Mouse (Mus musculus): ENCODE measurements around the gene Skida1. TPM values are rescaled to one million over a fixed set of nuclear protein-coding genes. Genes with fewer than 3 reads are reported as not detected.

Skida1 gene
- polyA plus RNA-seq, 1 experiment from 2014 or later = 5.4 TPM

- no peak overlapping the region for H3K9ac ChIP-seq
- H3K4me1 ChIP-seq (replicated peaks; ENCODE audit: control insufficient read depth, insufficient read depth, low read length) = no peaks in the 10 kb centered on the region
- WGBS = 92% methylated on average over 6 of the region's 6 CpGs
- no peak overlapping the region for H3K4me2 ChIP-seq (replicated peaks)
- H3K27me3 ChIP-seq (ENCODE audit: control insufficient read depth, insufficient read depth, low read length) = no peaks in the 10 kb centered on the region
- ATAC-seq (ENCODE audit: low FRiP score) (no peak), DNase-seq (ENCODE audit: low spot score) (no peak)
- no peak overlapping the region for H3K4me3 ChIP-seq (replicated peaks; ENCODE audit: low read length)
- no peaks in the 10 kb centered on the region for H3K9me3 ChIP-seq (ENCODE audit: control insufficient read depth, low read length)
- no peak overlapping the region for H3K27ac ChIP-seq
- H3K36me3 ChIP-seq (replicated peaks; ENCODE audit: control insufficient read depth, insufficient read depth) = no peaks in the 10 kb centered on the region
Observed at GRCm38 (mm10) chr2:18011226-18011625, 37.6 kb downstream of the Skida1 start.

- DNase-seq (ENCODE audit: low spot score) (no peak), ATAC-seq (ENCODE audit: low FRiP score) (no peak)
- Histone ChIP-seq H3K4me2 (replicated peaks) (no peak overlapping the region), H3K9ac (no peak overlapping the region), H3K4me1 (replicated peaks; ENCODE audit: control insufficient read depth, insufficient read depth, low read length) (no peaks in the 10 kb centered on the region), H3K36me3 (replicated peaks; ENCODE audit: control insufficient read depth, insufficient read depth) (no peaks in the 10 kb centered on the region), H3K4me3 (replicated peaks; ENCODE audit: low read length) (no peak overlapping the region), H3K27ac (no peak overlapping the region), H3K27me3 (ENCODE audit: control insufficient read depth, insufficient read depth, low read length) (no peaks in the 10 kb centered on the region), H3K9me3 (ENCODE audit: control insufficient read depth, low read length) (no peaks in the 10 kb centered on the region)
- WGBS = 36% methylated on average over 8 of the region's 8 CpGs
Observed at GRCm38 (mm10) chr2:18005137-18005536, 43.7 kb downstream of the Skida1 start.

GRCm38 (mm10) chr2:18004286-18004685 is 44.6 kb downstream of the Skida1 start:
- Histone ChIP-seq H3K27ac (no peak overlapping the region), H3K9ac (no peak overlapping the region)

GRCm38 (mm10) chr2:18002306-18002705 is 46.5 kb downstream of the Skida1 start:
- Histone ChIP-seq H3K9me3 (ENCODE audit: control insufficient read depth, low read length) (no peaks in the 10 kb centered on the region), H3K27me3 (ENCODE audit: control insufficient read depth, insufficient read depth, low read length) (no peaks in the 10 kb centered on the region), H3K27ac (no peak overlapping the region), H3K4me2 (replicated peaks) (no peak overlapping the region), H3K36me3 (replicated peaks; ENCODE audit: control insufficient read depth, insufficient read depth) (no peaks in the 10 kb centered on the region), H3K4me1 (replicated peaks; ENCODE audit: control insufficient read depth, insufficient read depth, low read length) (no peaks in the 10 kb centered on the region), H3K9ac (no peak overlapping the region), H3K4me3 (replicated peaks; ENCODE audit: low read length) (no peak overlapping the region)
- 95% methylated on average over 3 of the region's 3 CpGs for WGBS
- no peak for DNase-seq (ENCODE audit: low spot score)
- ATAC-seq (ENCODE audit: low FRiP score) = no peak

More at GRCm38 (mm10) chr2:18004286-18004685, 44.6 kb downstream of the Skida1 start:
- Histone ChIP-seq H3K9me3 (ENCODE audit: control insufficient read depth, low read length) (no peaks in the 10 kb centered on the region), H3K4me1 (replicated peaks; ENCODE audit: control insufficient read depth, insufficient read depth, low read length) (no peaks in the 10 kb centered on the region), H3K4me2 (replicated peaks) (no peak overlapping the region), H3K27me3 (ENCODE audit: control insufficient read depth, insufficient read depth, low read length) (no peaks in the 10 kb centered on the region), H3K36me3 (replicated peaks; ENCODE audit: control insufficient read depth, insufficient read depth) (no peaks in the 10 kb centered on the region), H3K4me3 (replicated peaks; ENCODE audit: low read length) (no peak overlapping the region)
- ATAC-seq (ENCODE audit: low FRiP score) (no peak), DNase-seq (ENCODE audit: low spot score) (no peak)
- 93% methylated on average over 4 of the region's 4 CpGs for WGBS

- H3K9ac ChIP-seq = no peak within 1 kb of the TSS
- no peak for ATAC-seq (ENCODE audit: low FRiP score)
- no peak for DNase-seq (ENCODE audit: low spot score)
- no peak within 1 kb of the TSS for H3K4me2 ChIP-seq (replicated peaks)
- no peaks in the 10 kb centered on the region for H3K36me3 ChIP-seq (replicated peaks; ENCODE audit: control insufficient read depth, insufficient read depth)
- H3K9me3 ChIP-seq (ENCODE audit: control insufficient read depth, low read length) = no peaks in the 10 kb centered on the region
- H3K27ac ChIP-seq = no peak within 1 kb of the TSS
- H3K4me1 ChIP-seq (replicated peaks; ENCODE audit: control insufficient read depth, insufficient read depth, low read length) = no peaks in the 10 kb centered on the region
- H3K4me3 ChIP-seq (replicated peaks; ENCODE audit: low read length) = no peak within 1 kb of the TSS
- no peaks in the 10 kb centered on the region for H3K27me3 ChIP-seq (ENCODE audit: control insufficient read depth, insufficient read depth, low read length)
Observed at GRCm38 (mm10) chr2:17996858-17997257, 52.0 kb downstream of the Skida1 start, which contains the start of gene H2al2a. H2al2a (minus strand) TSS chr2:17996958.

Small RNAs within 50 kb of the gene (microRNA-seq; reads per million reads assigned to microRNA genes)
- 2.7 reads per million, percentile 10 among the genes with 10 or more reads in this experiment for gene Mir7655

Other genes with a start within 250 kb of the Skida1 start
- gene H2al2a, start 52.1 kb downstream of the Skida1 start, polyA plus RNA-seq (2014; fragmentation: Nextera tagmentation; extraction: Ambion mirVana) = not detected in 2 replicates
- 5.7 and 6.3 TPM in 2 replicates for gene A930004D18Rik, start 11.3 kb downstream of the Skida1 start, polyA plus RNA-seq (2014; fragmentation: Nextera tagmentation; extraction: Ambion mirVana)
- gene Mllt10, start 6.2 kb upstream of the Skida1 start, polyA plus RNA-seq (2014; fragmentation: Nextera tagmentation; extraction: Ambion mirVana) = 26.8 and 33.1 TPM in 2 replicates

All from hindbrain, embryonic 14.5 days (tissue).